Mouse (Mus musculus) embryo, embryonic 10.5 days (tissue): ENCODE data around the gene Iqschfp.
A peak's percentile ranks its signal among the peaks of the same experiment; 100 is the strongest.

Source experiments
- DNase-seq: peaks from one replicate; pipeline ENCODE4 v3.0.0-alpha.2; 2015; ENCODE audit warnings: low spot score

Gene Iqschfp

DNA sequence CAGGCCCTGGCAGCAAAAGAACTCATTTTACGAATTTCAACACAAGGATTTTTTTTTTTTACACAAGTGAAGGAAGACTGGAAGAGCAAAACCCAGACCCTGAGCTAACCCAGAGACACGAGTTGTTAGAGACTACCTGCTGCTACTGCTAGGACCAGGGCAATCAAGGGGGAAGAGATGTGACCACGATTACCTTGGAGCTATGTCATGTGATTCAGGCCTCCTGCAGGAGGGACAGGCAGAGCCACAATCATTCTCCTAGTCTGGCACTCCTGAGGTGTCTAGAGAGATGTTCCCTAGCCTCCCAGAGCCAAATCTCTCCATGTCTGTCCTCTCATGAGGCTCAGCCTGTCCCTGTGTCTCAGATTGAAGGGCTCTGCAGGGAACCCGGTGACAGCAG lies 634.4 kb downstream of the Iqschfp start:
- no peak for DNase-seq

DNA sequence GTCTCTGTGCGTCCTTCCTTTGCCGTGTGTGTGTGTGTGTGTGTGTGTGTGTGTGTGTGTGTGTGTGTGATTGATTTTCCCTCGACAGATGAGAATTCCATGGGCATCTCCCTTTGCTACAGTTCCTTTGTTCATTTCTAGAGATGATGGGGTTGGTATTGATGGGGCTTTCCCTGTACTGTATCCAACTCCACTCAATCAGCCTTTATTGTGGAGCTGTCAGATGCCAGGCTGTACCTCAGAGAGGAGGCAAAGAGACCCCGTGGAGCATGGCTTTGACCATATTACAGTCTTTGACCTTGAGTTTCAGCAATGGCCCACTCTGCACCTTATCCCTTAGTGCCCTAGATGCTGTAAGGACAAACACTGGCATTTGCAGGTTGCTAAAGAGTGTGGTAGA lies 635.1 kb downstream of the Iqschfp start:
- DNase-seq, result no peak

DNA sequence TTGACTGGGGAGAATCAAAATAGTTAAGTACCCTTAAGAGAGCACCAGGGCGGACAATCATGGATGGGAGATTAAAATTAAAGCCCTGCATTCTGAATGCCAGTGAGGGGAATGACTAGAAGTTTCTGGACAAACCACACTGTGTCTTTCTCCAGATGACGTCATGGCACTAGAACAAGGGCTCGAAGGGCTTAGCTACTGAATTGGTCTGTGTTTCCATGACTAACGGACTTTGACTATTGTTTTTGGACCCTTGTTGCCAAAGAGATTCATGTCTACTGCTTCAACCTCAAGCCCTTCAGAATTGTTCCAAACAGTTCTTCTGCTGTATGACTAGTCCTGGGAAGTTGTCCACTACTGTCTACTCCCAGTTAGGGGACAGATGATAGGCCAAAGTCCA lies 639.9 kb downstream of the Iqschfp start:
- no peak for DNase-seq

- no peak for DNase-seq
Observed at GRCm38 (mm10) chr3:68534571-68535051, 642.6 kb downstream of the Iqschfp start.

- no peak for DNase-seq
Observed at GRCm38 (mm10) chr3:68535160-68535728, 643.2 kb downstream of the Iqschfp start.

DNA sequence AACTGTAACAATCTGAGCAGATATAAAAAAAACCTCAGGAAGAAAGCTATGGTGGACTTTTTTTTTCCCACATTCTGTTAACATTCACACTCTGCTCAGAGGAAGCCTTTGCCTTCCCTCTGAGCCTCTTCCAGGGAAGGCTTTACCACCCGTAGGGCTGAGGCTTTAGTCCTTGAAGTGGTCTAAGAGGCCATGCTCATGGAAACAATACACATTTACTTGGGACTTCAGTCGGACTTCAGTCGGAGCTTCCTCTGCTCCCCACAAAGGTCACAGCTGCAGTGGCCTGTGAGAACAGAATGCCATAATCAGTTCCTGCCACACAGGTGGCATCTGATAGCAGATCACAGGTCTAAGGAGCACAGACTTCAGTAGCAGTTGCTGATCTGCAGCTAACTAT lies 644.0 kb downstream of the Iqschfp start:
- no peak for DNase-seq

DNA sequence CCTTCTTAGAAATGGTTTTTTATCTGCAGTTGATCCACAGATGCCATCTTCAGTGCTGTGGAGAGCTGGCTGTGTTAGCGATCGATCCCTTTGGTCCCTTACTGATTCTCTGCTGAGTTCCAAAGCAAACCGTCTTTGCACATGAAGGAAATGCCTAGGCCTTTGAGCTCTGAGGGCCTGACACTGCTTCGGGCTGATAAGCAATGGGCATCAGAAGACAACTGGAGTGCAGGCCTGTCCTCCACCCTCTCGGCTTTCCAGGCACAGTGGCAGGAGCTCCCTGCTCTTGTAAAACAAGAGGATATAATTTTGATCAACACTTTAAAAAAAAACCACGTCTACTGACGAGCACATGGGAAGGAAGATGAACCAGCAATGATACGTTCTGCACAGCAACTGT lies 649.7 kb downstream of the Iqschfp start:
- DNase-seq, result no peak

GRCm38 (mm10) chr3:68542944-68543501 lies 651.0 kb downstream of the Iqschfp start:
- peak; percentile 84 for DNase-seq

- DNase-seq, result no peak
Observed at GRCm38 (mm10) chr3:68544811-68545210, 652.8 kb downstream of the Iqschfp start.

DNA sequence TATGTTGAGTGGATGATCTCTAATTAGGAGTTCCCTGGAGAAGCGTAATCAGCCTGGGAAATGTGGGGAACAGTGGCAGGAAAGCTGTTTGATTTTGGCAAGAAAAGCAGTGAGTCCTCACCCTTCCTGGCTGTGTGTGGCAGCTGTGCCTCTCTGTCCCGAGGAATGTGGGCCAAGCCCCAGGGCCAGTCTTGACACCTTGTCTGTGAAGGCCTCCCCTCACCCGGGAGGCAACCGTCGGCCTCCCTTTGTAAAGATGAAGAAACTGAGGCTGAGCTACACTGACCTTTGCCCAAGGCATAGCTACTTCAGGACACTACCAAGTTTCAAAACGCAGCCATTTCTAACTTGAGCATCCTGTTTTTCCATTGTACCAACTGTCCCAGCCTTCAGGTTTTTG lies 653.9 kb downstream of the Iqschfp start:
- DNase-seq, result no peak

- no peak for DNase-seq
Observed at GRCm38 (mm10) chr3:68555087-68555662, 663.1 kb downstream of the Iqschfp start.

DNA sequence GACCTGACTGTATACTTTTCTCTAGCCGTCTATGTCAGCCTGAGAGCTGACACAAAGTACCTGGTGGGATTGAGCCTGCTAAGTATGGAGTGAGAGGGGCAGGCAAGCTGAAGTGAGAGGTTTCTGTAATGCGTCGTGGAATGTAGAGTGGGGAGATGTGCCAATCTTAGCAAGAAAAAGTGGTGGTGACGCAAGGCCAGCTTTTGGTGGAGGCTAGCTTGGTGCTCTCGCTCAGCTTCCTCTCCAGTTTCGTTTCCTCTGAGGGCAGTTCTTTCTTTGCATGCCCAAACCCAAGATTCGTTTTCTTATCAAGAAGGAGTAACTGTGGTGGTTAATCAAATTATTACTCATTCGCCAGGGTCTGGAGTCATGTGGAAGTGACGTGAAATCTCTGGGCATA lies 664.9 kb downstream of the Iqschfp start:
- no peak for DNase-seq

DNA sequence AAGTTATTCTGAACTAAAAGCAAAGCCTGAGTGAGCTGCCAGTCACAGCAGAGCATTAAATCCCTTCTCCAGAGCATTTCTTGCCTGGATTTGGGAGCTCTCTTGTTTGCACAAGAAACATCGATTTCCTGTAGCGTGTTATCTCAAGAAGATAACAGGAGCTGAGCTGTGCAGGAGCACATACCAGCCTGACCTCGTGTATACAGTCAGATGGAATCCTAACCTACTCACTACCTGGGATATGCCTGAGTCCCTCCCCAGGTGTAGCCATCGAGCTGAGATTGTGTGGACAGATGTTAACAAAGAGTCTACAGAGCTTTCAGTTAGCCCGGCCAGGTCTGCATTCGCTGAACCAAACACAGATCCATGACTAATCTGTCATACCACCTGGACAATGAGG lies 666.7 kb downstream of the Iqschfp start:
- no peak for DNase-seq

- no peak for DNase-seq
Observed at GRCm38 (mm10) chr3:68560057-68560456, 668.0 kb downstream of the Iqschfp start.

GRCm38 (mm10) chr3:68562838-68563237 lies 670.8 kb downstream of the Iqschfp start:
- no peak for DNase-seq

DNA sequence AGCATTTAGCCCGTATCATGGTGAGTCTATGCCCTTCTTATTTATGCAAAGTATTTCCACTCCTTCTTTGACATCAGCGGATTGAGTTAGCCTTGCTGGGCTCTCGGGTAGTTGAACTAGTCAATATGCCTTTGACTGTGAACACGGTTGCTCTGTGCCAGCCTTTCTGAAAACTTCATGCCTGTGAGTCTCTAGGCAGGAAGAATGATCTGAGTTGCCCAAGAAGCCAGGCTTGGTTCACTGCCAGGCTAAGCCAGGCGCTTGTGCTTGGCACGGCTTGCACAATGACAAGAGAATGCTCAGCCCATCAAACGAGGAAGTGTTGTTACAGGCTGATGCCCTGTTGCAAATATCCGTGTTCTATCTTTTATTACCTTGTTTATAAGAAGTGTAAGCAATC lies 671.9 kb downstream of the Iqschfp start:
- no peak for DNase-seq

DNA sequence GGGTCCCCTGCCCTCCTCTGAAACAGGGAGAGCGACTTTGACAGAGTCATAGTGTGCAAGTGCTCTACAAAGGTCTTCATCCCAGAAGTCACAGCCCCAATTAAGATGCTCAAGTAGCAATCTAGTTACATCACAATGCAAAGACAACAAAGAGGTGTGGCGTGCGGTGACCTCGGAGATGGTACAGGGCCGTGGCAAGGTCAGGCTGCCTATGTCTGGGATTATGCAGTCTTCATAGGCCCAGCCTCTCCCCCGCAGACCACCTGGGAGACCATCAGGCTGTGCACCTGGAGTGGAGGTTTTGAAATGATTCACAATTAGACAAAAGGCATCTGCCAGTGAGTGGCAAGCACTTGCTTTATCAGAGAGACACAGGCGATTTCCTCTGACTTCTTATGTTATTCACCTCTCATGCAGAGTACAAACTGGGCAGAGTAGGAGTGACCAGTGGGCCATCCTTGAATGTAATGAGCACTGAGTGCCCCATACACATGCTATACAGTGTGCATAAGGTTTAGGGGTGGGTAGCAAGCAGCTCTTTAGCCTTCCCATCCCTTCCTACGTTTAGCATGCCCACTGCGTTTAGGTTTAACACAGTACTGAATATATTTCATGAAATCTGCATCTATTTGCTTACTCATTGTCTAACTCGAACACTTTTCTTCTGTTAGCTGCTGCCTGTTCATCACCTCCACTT lies 673.1 kb downstream of the Iqschfp start:
- DNase-seq, result no peak

- no peak for DNase-seq
Observed at GRCm38 (mm10) chr3:68565675-68566055, 673.6 kb downstream of the Iqschfp start.

- DNase-seq, result no peak
Observed at GRCm38 (mm10) chr3:68567581-68567980, 675.5 kb downstream of the Iqschfp start.

DNA sequence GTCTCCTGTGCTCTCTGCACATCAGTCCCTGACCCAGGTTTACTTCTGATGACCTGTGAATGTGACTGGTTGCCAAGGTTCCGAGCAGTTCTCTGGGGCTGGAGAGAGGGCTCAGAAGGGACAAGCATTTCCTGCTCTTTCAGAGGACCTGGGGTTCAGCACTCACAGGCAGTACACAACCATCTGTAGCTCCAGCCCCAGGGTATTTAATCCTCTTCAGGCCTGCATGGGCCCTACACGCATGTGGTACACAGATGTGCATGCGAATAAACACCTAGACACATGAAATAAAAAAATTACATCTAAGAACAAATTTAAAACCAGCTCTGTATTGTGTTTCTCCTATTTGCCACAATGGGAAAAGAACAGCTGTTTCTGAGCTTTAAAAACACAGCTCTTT lies 676.1 kb downstream of the Iqschfp start:
- no peak for DNase-seq

DNA sequence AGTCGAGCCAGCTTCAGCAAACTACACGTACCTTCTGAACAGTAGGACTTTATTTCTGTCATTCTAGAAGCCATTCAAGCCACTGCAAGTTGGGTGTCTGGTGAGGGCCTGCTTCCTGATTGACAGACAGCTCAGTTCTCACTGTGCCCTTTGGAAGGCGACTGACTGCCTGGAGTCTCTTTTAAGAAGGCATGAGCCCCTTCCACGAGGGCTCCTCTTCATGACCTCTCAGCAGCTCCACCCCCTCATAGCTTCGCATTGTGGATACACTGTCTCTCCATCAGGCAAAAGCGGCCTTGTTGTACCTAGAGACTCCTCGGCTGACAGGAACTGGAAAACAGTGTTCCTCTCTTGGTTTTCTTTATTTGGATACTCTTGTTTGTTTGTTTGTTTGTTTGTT lies 676.7 kb downstream of the Iqschfp start:
- no peak for DNase-seq

- no peak for DNase-seq
Observed at GRCm38 (mm10) chr3:68570319-68570718, 678.3 kb downstream of the Iqschfp start.
